Comparison of ENCODE assay signal across 8 mouse cellular contexts in the genomic region with DNA sequence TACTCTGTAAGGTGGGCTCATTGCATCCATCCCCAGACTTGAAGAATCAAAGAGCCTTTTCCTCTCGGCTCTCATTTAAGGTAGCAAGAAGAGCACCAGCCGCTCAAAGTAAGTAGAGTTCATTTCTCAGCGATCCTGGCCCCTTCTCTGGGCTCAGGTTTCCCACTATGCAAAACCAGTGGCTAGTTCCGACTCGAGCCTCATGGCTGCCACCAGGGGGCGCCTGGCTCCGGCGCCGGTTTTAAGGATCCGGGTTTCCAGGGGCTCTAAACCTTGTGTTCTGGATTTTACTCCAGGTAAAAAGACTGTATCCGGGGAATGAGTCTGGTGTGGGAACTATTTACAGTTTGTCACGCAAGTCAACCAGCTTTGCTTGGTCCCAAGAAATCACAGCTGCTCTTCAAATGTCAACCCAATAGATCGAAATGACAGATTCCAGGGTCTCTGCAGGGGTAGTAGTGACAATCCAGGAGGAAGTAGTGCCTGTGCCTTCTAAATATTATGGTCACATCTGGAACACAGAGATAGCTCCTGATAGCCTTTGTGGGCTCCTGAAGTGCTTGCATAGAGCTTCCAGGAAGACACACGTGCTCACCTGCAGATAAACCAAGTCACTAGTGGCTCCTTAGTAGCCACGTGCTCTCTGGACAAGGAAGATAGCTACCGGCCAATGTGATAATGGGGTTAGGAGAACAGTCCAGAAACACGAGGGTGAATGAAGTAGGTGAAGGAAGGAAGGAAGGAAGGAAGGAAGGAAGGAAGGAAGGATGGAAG. TPM values are rescaled to one million over a fixed set of nuclear protein-coding genes. Genes with fewer than 3 reads are reported as not detected.
DNase-seq lines count a peak whose midpoint lies in the region; ATAC-seq and TF ChIP-seq lines count a peak whose summit lies in the region.
"Had no signal": no experiment of that assay in that cellular context is flagged by ENCODE, and none has a peak within 500 bp of the region (broad histone marks: within the 10 kb centered on the region; RNA-seq: fewer than 3 reads in every experiment).

No protein-coding gene starts in this region.

- peaks cover 94% of the 10 kb centered on the region for H3K27me3 ChIP-seq in forebrain, embryonic 12.5 days
- peaks cover 3% of the 10 kb centered on the region; the same call in 1 of the 2 replicates for H3K27me3 ChIP-seq in liver, adult 2 months (ENCODE audit: control insufficient read depth, insufficient read depth, low read length)

- no peaks in the 10 kb centered on the region for H3K9me3 ChIP-seq in forebrain, embryonic 12.5 days
- H3K9me3 ChIP-seq: limb, embryonic 12.5 days had no signal

- H3K4me2 ChIP-seq in forebrain, embryonic 12.5 days, result no peak overlapping the region
- H3K4me2 ChIP-seq: limb, embryonic 12.5 days had no signal

- DNase-seq in urinary bladder, adult 2 months (ENCODE audit: low spot score), result peak; percentile 42
- no peak for DNase-seq in urinary bladder, postnatal 10 days (ENCODE audit: low spot score)
- peak; percentile 70 to 84 for DNase-seq in adrenal gland, postnatal 36 days
- peak; percentile 18 for DNase-seq in liver, adult 2 months (ENCODE audit: extremely low read depth, low read depth, low spot score)
- DNase-seq in retina, embryonic 14.5 days (ENCODE audit: low spot score), result peak; percentile 85

- no peaks in the 10 kb centered on the region for H3K79me2 ChIP-seq in liver, adult 2 months (ENCODE audit: control insufficient read depth, insufficient read depth, low read length)

- no peak overlapping the region for H3K27ac ChIP-seq in forebrain, embryonic 12.5 days
- no peak overlapping the region for H3K27ac ChIP-seq in liver, adult 2 months (replicated peaks; ENCODE audit: insufficient read depth, low read depth, low read length)
- H3K27ac ChIP-seq: limb, embryonic 12.5 days had no signal

- H3K4me1 ChIP-seq in forebrain, embryonic 12.5 days, result 0 out of 2 replicates have a peak, but pooled peaks cover 4% of the 10 kb centered on the region
- H3K4me1 ChIP-seq in liver, adult 2 months (ENCODE audit: control insufficient read depth, insufficient read depth, low read length), result no peaks in the 10 kb centered on the region

- no peaks in the 10 kb centered on the region for H3K36me3 ChIP-seq in forebrain, embryonic 12.5 days (replicated peaks)
- H3K36me3 ChIP-seq in liver, adult 2 months (ENCODE audit: control insufficient read depth, insufficient read depth, low read length), result no peaks in the 10 kb centered on the region
- H3K36me3 ChIP-seq: limb, embryonic 12.5 days had no signal

- no peak overlapping the region for H3K9ac ChIP-seq in forebrain, embryonic 12.5 days
- no peak overlapping the region for H3K9ac ChIP-seq in liver, adult 2 months (ENCODE audit: low read depth, low read length)
- H3K9ac ChIP-seq: limb, embryonic 12.5 days had no signal

- TF ChIP-seq CTCF in liver, adult 2 months (IDR thresholded peaks at IDR 0.05; ENCODE audit: low read depth, low read length), result peak; percentile 83

- 0 out of 2 replicates have a peak, but pooled peaks have one; percentile 11 for ATAC-seq in forebrain, embryonic 12.5 days (ENCODE audit: low FRiP score)
- peak; percentile 40 to 74; a peak in 3 of 4 replicates for ATAC-seq in hematopoietic stem cell, adult 5-6 weeks (replicated peaks in 1 of 2; ENCODE audit: insufficient read depth in 1 of 2, low FRiP score in 2 of 2, low TSS enrichment in 1 of 2, low read depth in 1 of 2, poor library complexity in 2 of 2, severe bottlenecking in 2 of 2)

- WGBS in forebrain, embryonic 12.5 days, result 21% methylated on average over 17 of the region's 17 CpGs
- WGBS in liver, adult 2 months, result 18% methylated on average over 17 of the region's 17 CpGs

- H3K4me3 ChIP-seq in forebrain, embryonic 12.5 days (replicated peaks), result no peak overlapping the region
- H3K4me3 ChIP-seq in liver, adult 2 months (ENCODE audit: insufficient read depth, low read depth, low read length), result no peak overlapping the region
- H3K4me3 ChIP-seq: limb, embryonic 12.5 days had no signal

- TF ChIP-seq POLR2A in liver, adult 2 months (IDR thresholded peaks at IDR 0.05; ENCODE audit: extremely low read depth, insufficient read depth, low read length), result no peak

RNA-seq across cellular contexts. Expression of gene Ppy, which starts 1.6 kb away (rescaled TPM):
- polyA plus RNA-seq in urinary bladder, adult 2 months (2012; rRNA removed), result 0.19 and 0.51 TPM in 2 replicates
- total RNA-seq in adrenal gland, postnatal 36 days (2021), result not detected
- polyA plus RNA-seq in forebrain, embryonic 12.5 days (2016; fragmentation: Nextera tagmentation; extraction: Ambion mirVana), result not detected in 2 replicates
- not detected in 2 replicates for total RNA-seq in hematopoietic stem cell, adult 5-6 weeks (2017)
- total RNA-seq in liver, adult 2 months (2014; rRNA removed), result not detected in 2 replicates
- not detected in 2 replicates for polyA plus RNA-seq in liver, adult 2 months (2012; rRNA removed)
- polyA plus RNA-seq: limb, embryonic 12.5 days had no signal

RNA-seq across cellular contexts. Expression of gene Pyy, which starts 5.0 kb away (rescaled TPM):
- not detected in 2 replicates for polyA plus RNA-seq in urinary bladder, adult 2 months (2012; rRNA removed)
- total RNA-seq in adrenal gland, postnatal 36 days (2021), result not detected
- polyA plus RNA-seq in forebrain, embryonic 12.5 days (2016; fragmentation: Nextera tagmentation; extraction: Ambion mirVana), result not detected in 2 replicates
- not detected in 2 replicates for total RNA-seq in hematopoietic stem cell, adult 5-6 weeks (2017)
- not detected in 2 replicates for total RNA-seq in liver, adult 2 months (2014; rRNA removed)
- 0.35 TPM in 1 of 2 replicates, not detected in the other for polyA plus RNA-seq in liver, adult 2 months (2012; rRNA removed)
- polyA plus RNA-seq: limb, embryonic 12.5 days had no signal

RNA-seq across cellular contexts. Expression of gene Mpp2, which starts 14.4 kb away (rescaled TPM):
- 18.9 and 21.0 TPM in 2 replicates for polyA plus RNA-seq in urinary bladder, adult 2 months (2012; rRNA removed)
- 10 to 100 TPM in 1 of 2 experiments, 1 to 10 TPM in 1; 8.9 to 10.8 TPM for total RNA-seq in adrenal gland, postnatal 36 days (2021)
- 24.9 and 27.9 TPM in 2 replicates for polyA plus RNA-seq in forebrain, embryonic 12.5 days (2016; fragmentation: Nextera tagmentation; extraction: Ambion mirVana)
- total RNA-seq in hematopoietic stem cell, adult 5-6 weeks (2017), result 0.13 and 4.1 TPM in 2 replicates
- under 0.01 and 0.20 TPM in 2 replicates for total RNA-seq in liver, adult 2 months (2014; rRNA removed)
- 0.20 and 0.22 TPM in 2 replicates for polyA plus RNA-seq in liver, adult 2 months (2012; rRNA removed)

RNA-seq across cellular contexts. Expression of gene Nags, which starts 42.6 kb away (rescaled TPM):
- polyA plus RNA-seq in urinary bladder, adult 2 months (2012; rRNA removed), result 0.07 and 0.15 TPM in 2 replicates
- under 1 TPM; 0.13 to 0.43 TPM for total RNA-seq in adrenal gland, postnatal 36 days (2021)
- polyA plus RNA-seq in forebrain, embryonic 12.5 days (2016; fragmentation: Nextera tagmentation; extraction: Ambion mirVana), result not detected in 2 replicates
- 0.31 and 0.65 TPM in 2 replicates for total RNA-seq in hematopoietic stem cell, adult 5-6 weeks (2017)
- 58.6 and 81.5 TPM in 2 replicates for total RNA-seq in liver, adult 2 months (2014; rRNA removed)
- polyA plus RNA-seq in liver, adult 2 months (2012; rRNA removed), result 135 and 155 TPM in 2 replicates

RNA-seq across cellular contexts. Expression of gene Tmem101, which starts 53.5 kb away (rescaled TPM):
- 15.0 and 17.4 TPM in 2 replicates for polyA plus RNA-seq in urinary bladder, adult 2 months (2012; rRNA removed)
- 10 to 100 TPM; 15.2 to 17.7 TPM for total RNA-seq in adrenal gland, postnatal 36 days (2021)
- polyA plus RNA-seq in forebrain, embryonic 12.5 days (2016; fragmentation: Nextera tagmentation; extraction: Ambion mirVana), result 35.7 and 36.3 TPM in 2 replicates
- total RNA-seq in hematopoietic stem cell, adult 5-6 weeks (2017), result 13.6 and 14.8 TPM in 2 replicates
- total RNA-seq in liver, adult 2 months (2014; rRNA removed), result 4.2 and 7.7 TPM in 2 replicates
- 9.2 and 13.5 TPM in 2 replicates for polyA plus RNA-seq in liver, adult 2 months (2012; rRNA removed)
